Mouse (Mus musculus) olfactory bulb, adult 2 months (tissue): ENCODE measurements around the gene Slc22a30. TPM values are rescaled to one million over a fixed set of nuclear protein-coding genes. Genes with fewer than 3 reads are reported as not detected.
"Not testable (repeated sequence)": the region's sequence is repeated elsewhere in the genome, so short reads cannot be mapped to it uniquely, and the experiment has no call there.

Experiments
- H3K27ac ChIP-seq: fragments of 200-500 bp; 2 replicates; pipeline ENCODE4 v1.5.1; 2012; ENCODE audit warnings: low read depth, low read length; ENCODE audit not compliant: insufficient read depth
- H3K4me1 ChIP-seq: fragments of 200-500 bp; 2 replicates; pipeline ENCODE4 v1.6.1; 2012; ENCODE audit warnings: low read length; ENCODE audit not compliant: control insufficient read depth, insufficient read depth
- H3K4me3 ChIP-seq: fragments of 200-500 bp; 2 replicates; pipeline ENCODE4 v1.5.1; 2012; ENCODE audit warnings: mild to moderate bottlenecking, low read depth, low read length, moderate library complexity; ENCODE audit not compliant: insufficient read depth
- CTCF ChIP-seq: fragments of 200-500 bp; IDR thresholded peaks from 2 replicates; pipeline ENCODE4 v1.5.1; 2012; ENCODE audit warnings: low read depth, mild to moderate bottlenecking, low read length, moderate library complexity; ENCODE audit not compliant: insufficient read depth
- POLR2A ChIP-seq: fragments of 200-500 bp; IDR thresholded peaks from 2 replicates; pipeline ENCODE4 v1.6.1; 2012; ENCODE audit warnings: mild to moderate bottlenecking, low read depth, low read length, moderate library complexity; ENCODE audit not compliant: insufficient read depth
- WGBS: fragments of 180-500 bp; shearing (Covaris S2); methylation state at CpG from one replicate; pipeline ENCODE4 v1.1.7; 2018; 5-methylcytosine and 5-hydroxymethylcytosine counted together
- polyA plus RNA-seq: library from polyadenylated mRNA; stranded (reverse); fragments of >200 nt; gene quantifications from 2 replicates; pipeline ENCODE4 v1.2.4, GENCODE M21; 2012; ENCODE audit warnings: low replicate concordance; ENCODE audit not compliant: missing spikeins, insufficient read depth, insufficient read length

The Slc22a30 gene
- polyA plus RNA-seq = not detected in 2 replicates

GRCm38 (mm10) chr19:8405011-8405410 lies at the start of gene Slc22a30:
TSS of gene Slc22a30 (minus strand) at chr19:8405111.
- WGBS = 90% methylated on average over 1 of the region's 2 CpGs

GRCm38 (mm10) chr19:8448321-8448720 lies 43.4 kb upstream of the Slc22a30 start:
- TF ChIP-seq CTCF = no peak
- TF ChIP-seq POLR2A = no peak
- 82% methylated on average over 2 of the region's 2 CpGs for WGBS

More at GRCm38 (mm10) chr19:8405011-8405410, at the start of gene Slc22a30:
- H3K4me1 ChIP-seq, H3K27ac ChIP-seq, H3K4me3 ChIP-seq: not testable (repeated sequence)

GRCm38 (mm10) chr19:8447516-8447915 lies 42.6 kb upstream of the Slc22a30 start:
- no peaks in the 10 kb centered on the region for H3K4me1 ChIP-seq
- TF ChIP-seq CTCF (no peak), POLR2A (no peak)
- no peak overlapping the region for H3K27ac ChIP-seq
- no peak overlapping the region for H3K4me3 ChIP-seq
- WGBS = 89% methylated on average over 1 of the region's 1 CpGs

More at GRCm38 (mm10) chr19:8448321-8448720, 43.4 kb upstream of the Slc22a30 start:
- Histone ChIP-seq H3K4me1 (no peaks in the 10 kb centered on the region), H3K4me3 (no peak overlapping the region), H3K27ac (no peak overlapping the region)

- WGBS = 89% methylated on average over 5 of the region's 5 CpGs
- H3K4me1 ChIP-seq = no peaks in the 10 kb centered on the region
- no peak overlapping the region for H3K27ac ChIP-seq
- TF ChIP-seq CTCF = no peak
- no peak for TF ChIP-seq POLR2A
- no peak overlapping the region for H3K4me3 ChIP-seq
Observed at GRCm38 (mm10) chr19:8431051-8431662, 26.2 kb upstream of the Slc22a30 start.

- 57% methylated on average over 14 of the region's 14 CpGs for WGBS
Observed at GRCm38 (mm10) chr19:8407290-8408021, 2.5 kb upstream of the Slc22a30 start.

More at GRCm38 (mm10) chr19:8407290-8408021, 2.5 kb upstream of the Slc22a30 start:
- H3K4me1 ChIP-seq, H3K4me3 ChIP-seq, H3K27ac ChIP-seq: not testable (repeated sequence)

Other genes with a start within 250 kb of the Slc22a30 start
- not detected in 2 replicates for gene Slc22a29, start 186.2 kb downstream of the Slc22a30 start, polyA plus RNA-seq
- not detected in 2 replicates for gene Slc22a8, start 186.1 kb upstream of the Slc22a30 start, polyA plus RNA-seq
- not detected in 2 replicates for gene Slc22a6, start 212.9 kb upstream of the Slc22a30 start, polyA plus RNA-seq